Mouse (Mus musculus): ENCODE results near the gene Tgfbr3l. TPM values are rescaled to one million over a fixed set of nuclear protein-coding genes. Genes with fewer than 3 reads are reported as not detected.

Gene Tgfbr3l
- 1 to 10 TPM; 1.5 to 1.8 TPM for total RNA-seq (2021)
- long read RNA-seq, experiment 1: 0 reads
- long read RNA-seq, experiment 2, partial matches to known transcripts: 0 of 1 reads
- long read RNA-seq, experiment 2, other reads (novel, unspliced or antisense): 1 of 1 reads

GRCm38 (mm10) chr8:4247951-4248540 lies at the start of gene Tgfbr3l:
Gene Tgfbr3l (plus strand): TSS chr8:4248214.
- DNase-seq: no peak

GRCm38 (mm10) chr8:4201321-4201720 lies 46.7 kb upstream of the Tgfbr3l start:
- DNase-seq: no peak

- no peak for DNase-seq
These were observed 42.5 kb upstream of the Tgfbr3l start for GRCm38 (mm10) chr8:4205246-4206123.

GRCm38 (mm10) chr8:4206182-4207015 lies 41.6 kb upstream of the Tgfbr3l start:
- no peak for DNase-seq

GRCm38 (mm10) chr8:4207016-4207350 lies 41.0 kb upstream of the Tgfbr3l start:
- no peak for DNase-seq

GRCm38 (mm10) chr8:4211097-4211496 lies 36.9 kb upstream of the Tgfbr3l start:
- no peak for DNase-seq

GRCm38 (mm10) chr8:4212809-4213209 lies 35.2 kb upstream of the Tgfbr3l start:
- no peak for DNase-seq

GRCm38 (mm10) chr8:4213210-4214005 lies 34.6 kb upstream of the Tgfbr3l start:
- DNase-seq: peak; percentile 34

GRCm38 (mm10) chr8:4214006-4214980 lies 33.7 kb upstream of the Tgfbr3l start:
- no peak for DNase-seq

GRCm38 (mm10) chr8:4216296-4216695 lies 31.7 kb upstream of the Tgfbr3l start:
- DNase-seq: no peak

- DNase-seq: no peak
These were observed 31.0 kb upstream of the Tgfbr3l start, which contains the start of gene Prr36 for GRCm38 (mm10) chr8:4216791-4217621. Gene Prr36 (minus strand): TSS chr8:4217459.

- no peak for DNase-seq
These were observed 28.4 kb upstream of the Tgfbr3l start for GRCm38 (mm10) chr8:4219617-4220016.

GRCm38 (mm10) chr8:4222059-4222458 lies 26.0 kb upstream of the Tgfbr3l start:
- no peak for DNase-seq

- DNase-seq: no peak
These were observed 21.7 kb upstream of the Tgfbr3l start for GRCm38 (mm10) chr8:4226323-4226722.

- no peak for DNase-seq
These were observed 21.2 kb upstream of the Tgfbr3l start, which contains the start of gene Lrrc8e for GRCm38 (mm10) chr8:4226739-4227347. Gene Lrrc8e (plus strand): TSS chr8:4226827.

GRCm38 (mm10) chr8:4227919-4228318 lies 20.1 kb upstream of the Tgfbr3l start:
- DNase-seq: no peak

GRCm38 (mm10) chr8:4229784-4230183 lies 18.2 kb upstream of the Tgfbr3l start:
- no peak for DNase-seq

- DNase-seq: no peak
These were observed 17.2 kb upstream of the Tgfbr3l start for GRCm38 (mm10) chr8:4230612-4231351.

Data from gastrocnemius, postnatal 25 days (tissue).